Mouse (Mus musculus): ENCODE results near the gene Nipsnap1.

DNA sequence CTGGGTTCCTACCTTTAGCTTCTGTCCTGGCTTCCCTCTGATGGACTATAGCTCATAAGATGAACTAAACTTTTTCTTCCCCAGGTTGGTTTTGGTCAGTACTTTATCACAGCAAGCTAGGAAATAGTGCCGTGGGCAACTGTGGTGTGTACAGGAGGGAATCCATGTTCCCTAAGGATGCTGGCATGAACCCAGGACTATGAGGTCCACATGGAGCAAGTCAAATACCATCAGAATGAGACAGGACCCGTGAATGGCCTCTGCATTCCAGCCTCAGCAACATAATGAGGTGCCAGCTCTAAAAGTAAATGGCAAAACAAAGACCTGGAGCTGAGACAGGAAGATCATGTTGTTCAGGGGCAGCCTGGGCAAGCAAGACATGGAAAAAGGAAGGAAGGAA lies 15.3 kb upstream of the Nipsnap1 start:
- TF ChIP-seq CTCF (IDR thresholded peaks at IDR 0.05; ENCODE audit: borderline replicate concordance, control insufficient read depth, extremely low read depth, insufficient read depth, low read length, poor library complexity) (no peak), POLR2A (IDR thresholded peaks at IDR 0.05; ENCODE audit: control insufficient read depth, extremely low read depth, insufficient read depth, low read length, poor library complexity) (no peak)

Data from thymus, adult 2 months (tissue).